Mouse (Mus musculus) liver, embryonic 15.5 days (tissue): ENCODE data around the gene Actb. TPM values are rescaled to one million over a fixed set of nuclear protein-coding genes. Genes with fewer than 3 reads are reported as not detected.
A peak's percentile ranks its signal among the peaks of the same experiment; 100 is the strongest.

Source experiments
- ATAC-seq: fragments of 200-750 bp; cut with Nextera tagmentation; 2 replicates; pipeline ENCODE4 v1.8.0; 2017; ENCODE audit warnings: moderate number of reproducible peaks, mild to moderate bottlenecking, moderate library complexity; ENCODE audit not compliant: insufficient read depth
- H3K27ac ChIP-seq: fragments of 300-500 bp; sonication (generic); replicated peaks from 2 replicates; pipeline ENCODE4 v1.5.1; 2015; ENCODE audit warnings: mild to moderate bottlenecking, inconsistent platforms
- H3K27me3 ChIP-seq: fragments of 300-500 bp; sonication (generic); 2 replicates; pipeline ENCODE4 v1.6.1; 2015; ENCODE audit warnings: mild to moderate bottlenecking, inconsistent platforms
- H3K36me3 ChIP-seq: fragments of 300-500 bp; sonication (generic); replicated peaks from 2 replicates; pipeline ENCODE4 v1.6.1; 2015; ENCODE audit warnings: moderate library complexity, mild to moderate bottlenecking, inconsistent platforms
- H3K4me1 ChIP-seq: fragments of 300-500 bp; sonication (generic); replicated peaks from 2 replicates; pipeline ENCODE4 v1.6.1; 2015; ENCODE audit warnings: inconsistent platforms
- H3K4me2 ChIP-seq: fragments of 300-500 bp; sonication (generic); 2 replicates; pipeline ENCODE4 v1.6.1; 2015; ENCODE audit warnings: moderate library complexity, mild to moderate bottlenecking, inconsistent platforms
- H3K4me3 ChIP-seq: fragments of 300-500 bp; sonication (generic); replicated peaks from 2 replicates; pipeline ENCODE4 v1.5.1; 2015; ENCODE audit warnings: mild to moderate bottlenecking, inconsistent platforms
- H3K9ac ChIP-seq: fragments of 300-500 bp; sonication (generic); 2 replicates; pipeline ENCODE4 v1.6.1; 2015; ENCODE audit warnings: moderate library complexity, mild to moderate bottlenecking, inconsistent platforms
- H3K9me3 ChIP-seq: fragments of 300-500 bp; sonication (generic); replicated peaks from 2 replicates; pipeline ENCODE4 v1.6.1; 2016; ENCODE audit warnings: inconsistent platforms
- WGBS: fragments of 180-500 bp; shearing (Covaris S2); methylation state at CpG from one replicate; pipeline ENCODE4 v1.1.7; 2015; ENCODE audit warnings: mixed read lengths; ENCODE audit not compliant: insufficient replicate concordance; 5-methylcytosine and 5-hydroxymethylcytosine counted together
- polyA plus RNA-seq: library from polyadenylated mRNA; unstranded; fragments of >200 nt; fragmentation: Nextera tagmentation; extraction: Ambion mirVana; gene quantifications from 2 replicates; pipeline ENCODE4 v1.2.1, GENCODE M21; 2015

The Actb gene
- 5,733 and 6,728 TPM in 2 replicates for polyA plus RNA-seq

- H3K4me3 ChIP-seq: peak within 1 kb of the TSS; percentile 79
- H3K4me2 ChIP-seq: peak within 1 kb of the TSS; percentile 91
- H3K36me3 ChIP-seq: peaks cover 40% of the 10 kb centered on the region
- peaks cover 77% of the 10 kb centered on the region for H3K4me1 ChIP-seq
- H3K9me3 ChIP-seq: no peaks in the 10 kb centered on the region
- H3K27me3 ChIP-seq: no peaks in the 10 kb centered on the region
- H3K9ac ChIP-seq: peak within 1 kb of the TSS; percentile 96
- H3K27ac ChIP-seq: peak within 1 kb of the TSS; percentile 98
- ATAC-seq: peak; percentile 54
- 1% methylated on average over 41 of the region's 41 CpGs for WGBS
Measured at GRCm38 (mm10) chr5:142906532-142907047, at the start of gene Actb. Actb (minus strand) TSS chr5:142906754.

DNA sequence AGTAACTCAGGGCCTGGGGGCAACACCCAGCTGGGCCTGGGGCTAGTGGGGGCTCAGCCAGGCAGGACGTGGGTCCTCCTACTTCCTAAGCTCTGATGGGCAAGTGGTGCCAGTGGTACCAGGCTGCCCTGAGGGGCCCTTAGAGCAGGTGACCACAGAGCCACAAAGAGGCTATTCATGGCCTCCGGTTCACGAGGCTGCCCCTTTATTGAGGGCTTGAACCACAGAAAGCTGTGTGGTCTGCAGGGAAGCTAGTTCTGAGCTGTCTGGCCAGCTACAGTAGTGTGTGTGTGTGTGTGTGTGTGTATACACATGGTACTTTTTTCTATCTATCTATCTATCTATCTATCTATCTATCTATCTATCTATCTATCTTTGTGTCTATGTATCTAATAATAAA lies 47.1 kb upstream of the Actb start:
- H3K36me3 ChIP-seq: no peaks in the 10 kb centered on the region
- H3K4me3 ChIP-seq: no peak overlapping the region
- no peak overlapping the region for H3K9ac ChIP-seq
- ATAC-seq: no peak
- H3K9me3 ChIP-seq: no peaks in the 10 kb centered on the region
- peaks cover 30% of the 10 kb centered on the region for H3K27me3 ChIP-seq
- H3K27ac ChIP-seq: no peak overlapping the region
- WGBS: 60% methylated on average over 3 of the region's 3 CpGs
- H3K4me1 ChIP-seq: no peaks in the 10 kb centered on the region
- no peak overlapping the region for H3K4me2 ChIP-seq

GRCm38 (mm10) chr5:142950405-142950804 lies 43.9 kb upstream of the Actb start:
- no peak overlapping the region for H3K4me2 ChIP-seq
- ATAC-seq: no peak
- no peak overlapping the region for H3K9ac ChIP-seq
- no peaks in the 10 kb centered on the region; the same call in 1 of the 2 replicates for H3K4me1 ChIP-seq
- no peak overlapping the region for H3K4me3 ChIP-seq
- no peaks in the 10 kb centered on the region for H3K36me3 ChIP-seq
- H3K9me3 ChIP-seq: no peaks in the 10 kb centered on the region
- WGBS: 64% methylated on average over 6 of the region's 6 CpGs
- H3K27me3 ChIP-seq: peaks cover 1% of the 10 kb centered on the region; the same call in 1 of the 2 replicates
- no peak overlapping the region for H3K27ac ChIP-seq

GRCm38 (mm10) chr5:142949580-142949979 lies 43.0 kb upstream of the Actb start:
- H3K9me3 ChIP-seq: no peaks in the 10 kb centered on the region
- no peak overlapping the region for H3K4me3 ChIP-seq
- H3K4me2 ChIP-seq: no peak overlapping the region
- no peak overlapping the region for H3K27ac ChIP-seq
- ATAC-seq: no peak
- H3K27me3 ChIP-seq: no peaks in the 10 kb centered on the region; the same call in 1 of the 2 replicates
- 30% methylated on average over 6 of the region's 6 CpGs for WGBS
- no peaks in the 10 kb centered on the region for H3K36me3 ChIP-seq
- H3K4me1 ChIP-seq: no peaks in the 10 kb centered on the region; the same call in 1 of the 2 replicates
- no peak overlapping the region for H3K9ac ChIP-seq

- 64% methylated on average over 7 of the region's 7 CpGs for WGBS
- Histone ChIP-seq H3K27me3 (no peaks in the 10 kb centered on the region; the same call in 1 of the 2 replicates), H3K4me2 (no peak overlapping the region), H3K9me3 (no peaks in the 10 kb centered on the region), H3K4me1 (no peaks in the 10 kb centered on the region; the same call in 1 of the 2 replicates), H3K4me3 (no peak overlapping the region), H3K9ac (no peak overlapping the region), H3K36me3 (no peaks in the 10 kb centered on the region), H3K27ac (0 out of 2 replicates have a peak overlapping the region, but pooled peaks have one; percentile 38)
- peak; percentile 62 for ATAC-seq
Measured at GRCm38 (mm10) chr5:142947460-142947859, 40.9 kb upstream of the Actb start.

GRCm38 (mm10) chr5:142944979-142945682 lies 38.6 kb upstream of the Actb start:
- Histone ChIP-seq H3K27ac (no peak overlapping the region), H3K4me2 (no peak overlapping the region), H3K27me3 (no peaks in the 10 kb centered on the region; the same call in 1 of the 2 replicates), H3K9me3 (no peaks in the 10 kb centered on the region), H3K36me3 (no peaks in the 10 kb centered on the region), H3K4me3 (no peak overlapping the region), H3K4me1 (no peaks in the 10 kb centered on the region; the same call in 1 of the 2 replicates), H3K9ac (no peak overlapping the region)
- WGBS: 50% methylated on average over 8 of the region's 8 CpGs
- ATAC-seq: peak; percentile 19; the same call in 1 of the 2 replicates

DNA sequence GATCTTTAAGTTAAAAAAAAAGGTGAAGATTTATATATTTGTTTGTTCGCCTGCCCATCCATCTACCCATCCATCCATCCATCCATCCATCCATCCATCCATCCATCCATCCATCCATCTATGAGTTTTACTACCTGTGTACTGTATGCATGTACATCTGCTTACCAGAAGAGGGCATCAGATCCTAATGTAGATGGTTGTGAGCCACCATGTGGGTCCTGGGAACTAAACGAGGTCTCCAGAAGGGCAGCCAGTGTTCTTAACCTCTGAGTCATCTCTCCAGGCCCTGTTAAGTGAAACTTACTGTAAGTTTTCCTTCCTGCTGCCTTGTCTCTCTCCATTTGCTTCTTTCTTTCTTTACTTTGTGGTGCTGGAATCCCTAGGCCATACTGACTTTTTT lies 33.8 kb upstream of the Actb start:
- Histone ChIP-seq H3K4me1 (peaks cover 31% of the 10 kb centered on the region), H3K36me3 (no peaks in the 10 kb centered on the region), H3K27ac (no peak overlapping the region), H3K4me2 (no peak overlapping the region), H3K4me3 (no peak overlapping the region), H3K27me3 (no peaks in the 10 kb centered on the region), H3K9ac (no peak overlapping the region), H3K9me3 (no peaks in the 10 kb centered on the region)
- no peak for ATAC-seq
- 53% methylated on average over 2 of the region's 2 CpGs for WGBS

DNA sequence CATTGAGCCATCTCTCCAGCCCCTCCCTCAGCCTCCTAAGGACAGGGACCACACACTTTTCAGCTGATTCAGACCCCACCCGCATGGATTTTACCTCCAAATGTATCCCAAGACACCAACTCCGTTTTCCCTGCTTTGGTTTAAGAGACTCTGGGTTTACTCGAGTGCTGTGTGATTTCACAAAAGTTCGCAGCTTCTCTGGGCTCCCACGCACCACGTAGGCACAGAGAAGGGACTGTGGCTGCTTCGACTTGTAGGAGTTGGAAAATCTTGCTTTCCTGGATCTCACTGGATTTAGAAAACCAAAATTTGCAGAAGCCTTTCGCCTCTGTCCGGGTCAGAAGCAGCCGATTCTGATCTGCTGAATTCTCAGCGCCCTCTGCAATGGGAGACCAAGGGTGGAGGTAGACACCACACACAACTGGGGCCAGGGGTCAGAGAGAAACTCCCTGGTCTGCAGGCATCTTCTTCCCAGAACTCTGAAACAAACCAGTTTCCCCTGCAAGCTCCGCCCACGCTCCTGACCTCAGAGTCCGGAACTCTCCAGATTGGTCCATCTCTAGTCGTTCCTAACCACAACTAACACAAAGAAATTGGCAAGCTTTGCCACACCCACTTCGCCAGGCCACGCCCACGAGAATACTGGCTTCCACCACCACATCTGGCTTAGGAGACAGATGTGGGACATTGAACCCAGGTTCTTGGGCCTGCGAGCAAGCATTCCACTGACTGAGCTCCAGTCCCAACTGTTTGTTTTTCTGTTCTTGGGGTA lies 31.6 kb upstream of the Actb start:
- Histone ChIP-seq H3K9me3 (no peaks in the 10 kb centered on the region), H3K4me2 (peak overlapping the region; percentile 32), H3K27ac (0 out of 2 replicates have a peak overlapping the region, but pooled peaks have one; percentile 33), H3K4me3 (0 out of 2 replicates have a peak overlapping the region, but pooled peaks have one; percentile 20), H3K36me3 (no peaks in the 10 kb centered on the region), H3K4me1 (peaks cover 40% of the 10 kb centered on the region), H3K9ac (no peak overlapping the region), H3K27me3 (no peaks in the 10 kb centered on the region)
- peak; percentile 23; the same call in 1 of the 2 replicates for ATAC-seq
- WGBS: 25% methylated on average over 19 of the region's 19 CpGs

DNA sequence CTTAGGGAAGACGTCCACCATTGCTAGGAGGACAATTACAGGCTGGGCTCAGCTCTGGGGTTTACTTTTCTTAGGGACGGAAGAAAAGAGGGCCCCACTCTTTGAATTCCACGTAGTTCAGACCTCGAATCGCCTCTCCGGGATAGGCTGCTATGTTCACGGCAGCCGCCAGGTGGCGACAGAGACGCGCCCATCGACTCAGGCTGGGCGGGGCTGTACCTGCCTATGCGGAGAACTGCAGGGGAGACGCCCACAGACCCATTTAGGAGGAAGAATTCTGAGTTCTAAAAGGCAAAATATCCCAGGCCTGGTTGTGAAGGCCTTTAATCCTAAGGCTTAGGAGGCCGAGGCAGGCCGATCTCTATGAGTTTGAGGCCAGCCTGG lies 29.8 kb upstream of the Actb start:
- Histone ChIP-seq H3K9ac (peak overlapping the region; percentile 44), H3K27me3 (no peaks in the 10 kb centered on the region), H3K27ac (peak overlapping the region; percentile 78), H3K4me1 (peaks cover 55% of the 10 kb centered on the region), H3K4me2 (peak overlapping the region; percentile 75), H3K36me3 (no peaks in the 10 kb centered on the region), H3K9me3 (no peaks in the 10 kb centered on the region), H3K4me3 (peak overlapping the region; percentile 43)
- 3% methylated on average over 17 of the region's 17 CpGs for WGBS
- peak; percentile 48 for ATAC-seq

- Histone ChIP-seq H3K4me1 (peaks cover 60% of the 10 kb centered on the region), H3K9me3 (no peaks in the 10 kb centered on the region), H3K36me3 (no peaks in the 10 kb centered on the region), H3K9ac (peak overlapping the region; percentile 44), H3K27me3 (no peaks in the 10 kb centered on the region), H3K4me3 (peak overlapping the region; percentile 43), H3K4me2 (peak overlapping the region; percentile 75), H3K27ac (peak overlapping the region; percentile 78)
- WGBS: 19% methylated on average over 13 of the region's 13 CpGs
- peak; percentile 43 for ATAC-seq
Measured at GRCm38 (mm10) chr5:142935642-142936335, 29.2 kb upstream of the Actb start.
